Mouse (Mus musculus) limb, embryonic 14.5 days (tissue): ENCODE results near the gene Ccdc153. TPM values are rescaled to one million over a fixed set of nuclear protein-coding genes. Genes with fewer than 3 reads are reported as not detected.

Source experiments
- ATAC-seq: fragments of 200-750 bp; cut with Nextera tagmentation; 2 replicates; pipeline ENCODE4 v1.8.0; 2017; ENCODE audit warnings: low read depth, moderate number of reproducible peaks, moderate TSS enrichment; ENCODE audit not compliant: low FRiP score
- DNase-seq: peaks from one replicate; pipeline ENCODE4 v3.0.0-alpha.2; 2015; ENCODE audit warnings: low spot score
- H3K27ac ChIP-seq: fragments of 300-500 bp; sonication (generic); replicated peaks from 2 replicates; pipeline ENCODE4 v1.5.1; 2014; ENCODE audit warnings: low read depth, mild to moderate bottlenecking, low read length, moderate library complexity, mixed read lengths
- H3K27me3 ChIP-seq: fragments of 300-500 bp; sonication (generic); 2 replicates; pipeline ENCODE4 v1.6.1; 2014; ENCODE audit warnings: low read length, mixed read lengths; ENCODE audit not compliant: control insufficient read depth, insufficient read depth
- H3K36me3 ChIP-seq: fragments of 300-500 bp; sonication (generic); 2 replicates; pipeline ENCODE4 v1.6.1; 2014; ENCODE audit warnings: mild to moderate bottlenecking, low read length, moderate library complexity, mixed read lengths; ENCODE audit not compliant: control insufficient read depth, insufficient read depth
- H3K4me1 ChIP-seq: fragments of 300-500 bp; sonication (generic); 2 replicates; pipeline ENCODE4 v1.6.1; 2014; ENCODE audit warnings: antibody characterized with exemption, low read length, mixed read lengths; ENCODE audit not compliant: control insufficient read depth, insufficient read depth
- H3K4me2 ChIP-seq: fragments of 300-500 bp; sonication (generic); replicated peaks from 2 replicates; pipeline ENCODE4 v1.6.1; 2014; ENCODE audit warnings: low read depth, mild to moderate bottlenecking, low read length, moderate library complexity; ENCODE audit not compliant: severe bottlenecking
- H3K4me3 ChIP-seq: fragments of 300-500 bp; sonication (generic); replicated peaks from 2 replicates; pipeline ENCODE4 v1.5.1; 2014; ENCODE audit warnings: low read length
- H3K9ac ChIP-seq: fragments of 300-500 bp; sonication (generic); 2 replicates; pipeline ENCODE4 v1.6.1; 2014; ENCODE audit warnings: mild to moderate bottlenecking, low read depth, low read length, moderate library complexity; ENCODE audit not compliant: severe bottlenecking
- H3K9me3 ChIP-seq: fragments of 300-500 bp; sonication (generic); 2 replicates; pipeline ENCODE4 v1.6.1; 2016; ENCODE audit warnings: low read length; ENCODE audit not compliant: control insufficient read depth
- POLR2A ChIP-seq: fragments of 200-500 bp; IDR thresholded peaks from 2 replicates; pipeline ENCODE4 v1.8.0; 2012; ENCODE audit warnings: inconsistent platforms, mild to moderate bottlenecking, moderate library complexity, borderline replicate concordance; ENCODE audit not compliant: insufficient read depth, insufficient read length; ENCODE audit errors: extremely low read depth
- WGBS: fragments of 180-500 bp; shearing (Covaris S2); extraction: QIAGEN DNeasy Blood & Tissue Kit; methylation state at CpG from one replicate; pipeline ENCODE4 v1.1.7; 2014; 5-methylcytosine and 5-hydroxymethylcytosine counted together
- polyA plus RNA-seq, 2 experiments: library from polyadenylated mRNA; depleted of rRNA in 1 of 2; stranded (reverse) in 1 of 2; unstranded in 1 of 2; fragments of >200 nt; fragmentation: Nextera tagmentation in 1 of 2; extraction: Ambion mirVana in 1 of 2; gene quantifications; 2 replicates each; pipeline versions ENCODE4 v1.2.1 to v1.2.3; 2012 to 2014

The Ccdc153 gene
- polyA plus RNA-seq, 2 experiments = not detected

DNA sequence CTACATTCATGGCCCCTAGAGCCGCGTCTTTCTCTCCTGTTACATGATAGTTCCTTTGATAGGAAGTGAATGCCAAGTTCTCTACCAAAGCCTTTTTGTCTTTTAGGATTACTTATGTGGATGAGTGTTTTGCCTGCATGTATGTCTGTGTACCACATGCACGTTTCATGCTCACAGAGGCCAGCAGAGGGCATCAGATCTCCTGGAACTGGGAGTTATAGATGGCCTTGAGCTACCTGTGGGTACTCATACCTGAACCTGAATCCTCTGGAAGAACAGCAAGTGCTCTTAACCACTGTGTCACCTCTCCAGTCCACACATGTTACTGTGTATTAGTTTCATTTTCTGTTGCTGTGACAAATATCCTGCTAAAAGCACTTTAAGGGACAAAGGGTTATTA is 52.0 kb downstream of the Ccdc153 start:
- no peak overlapping the region for H3K4me2 ChIP-seq
- DNase-seq (no peak), ATAC-seq (no peak)
- no peaks in the 10 kb centered on the region for H3K27me3 ChIP-seq
- no peak overlapping the region for H3K9ac ChIP-seq
- H3K4me3 ChIP-seq = no peak overlapping the region
- H3K9me3 ChIP-seq = no peaks in the 10 kb centered on the region
- 66% methylated on average over 3 of the region's 3 CpGs for WGBS
- TF ChIP-seq POLR2A = no peak
- peaks cover 63% of the 10 kb centered on the region for H3K36me3 ChIP-seq
- no peak overlapping the region for H3K27ac ChIP-seq
- peaks cover 7% of the 10 kb centered on the region for H3K4me1 ChIP-seq

Other genes starting within 250 kb of the Ccdc153 start
- gene Thy1, start 197.3 kb upstream of the Ccdc153 start, polyA plus RNA-seq (2012; rRNA removed) = 49.8 and 50.4 TPM in 2 replicates
- 12.6 and 17.2 TPM in 2 replicates for gene Thy1, start 197.3 kb upstream of the Ccdc153 start, polyA plus RNA-seq (2014; fragmentation: Nextera tagmentation; extraction: Ambion mirVana)
- gene Usp2, start 173.7 kb upstream of the Ccdc153 start, polyA plus RNA-seq (2012; rRNA removed) = 4.9 and 6.6 TPM in 2 replicates
- 22.5 and 24.4 TPM in 2 replicates for gene Usp2, start 173.7 kb upstream of the Ccdc153 start, polyA plus RNA-seq (2014; fragmentation: Nextera tagmentation; extraction: Ambion mirVana)
- 0.08 and 0.29 TPM in 2 replicates for gene Mfrp, start 138.9 kb upstream of the Ccdc153 start, polyA plus RNA-seq (2012; rRNA removed)
- gene Mfrp, start 138.9 kb upstream of the Ccdc153 start, polyA plus RNA-seq (2014; fragmentation: Nextera tagmentation; extraction: Ambion mirVana) = 0.18 and 0.37 TPM in 2 replicates
- 10.0 and 12.7 TPM in 2 replicates for gene C1qtnf5, start 133.4 kb upstream of the Ccdc153 start, polyA plus RNA-seq (2012; rRNA removed)
- gene C1qtnf5, start 133.4 kb upstream of the Ccdc153 start, polyA plus RNA-seq (2014; fragmentation: Nextera tagmentation; extraction: Ambion mirVana) = 6.9 and 7.5 TPM in 2 replicates
- 0.41 and 0.49 TPM in 2 replicates for gene Gm49380, start 127.2 kb upstream of the Ccdc153 start, polyA plus RNA-seq (2012; rRNA removed)
- gene Gm49380, start 127.2 kb upstream of the Ccdc153 start, polyA plus RNA-seq (2014; fragmentation: Nextera tagmentation; extraction: Ambion mirVana) = 0.23 and 0.65 TPM in 2 replicates
- gene Rnf26, start 127.2 kb upstream of the Ccdc153 start, polyA plus RNA-seq (2012; rRNA removed) = 56.1 and 80.2 TPM in 2 replicates
- 74.0 and 81.0 TPM in 2 replicates for gene Rnf26, start 127.2 kb upstream of the Ccdc153 start, polyA plus RNA-seq (2014; fragmentation: Nextera tagmentation; extraction: Ambion mirVana)
- gene Mcam, start 106.2 kb upstream of the Ccdc153 start, polyA plus RNA-seq (2012; rRNA removed) = 82.8 and 101 TPM in 2 replicates
- gene Mcam, start 106.2 kb upstream of the Ccdc153 start, polyA plus RNA-seq (2014; fragmentation: Nextera tagmentation; extraction: Ambion mirVana) = 44.2 and 46.3 TPM in 2 replicates
- gene Cbl, start 6.6 kb upstream of the Ccdc153 start, polyA plus RNA-seq (2012; rRNA removed) = 18.3 and 21.0 TPM in 2 replicates
- 15.6 and 16.8 TPM in 2 replicates for gene Cbl, start 6.6 kb upstream of the Ccdc153 start, polyA plus RNA-seq (2014; fragmentation: Nextera tagmentation; extraction: Ambion mirVana)
- gene Pdzd3, start 10.8 kb downstream of the Ccdc153 start, polyA plus RNA-seq (2012; rRNA removed) = 0.13 and 0.15 TPM in 2 replicates
- gene Pdzd3, start 10.8 kb downstream of the Ccdc153 start, polyA plus RNA-seq (2014; fragmentation: Nextera tagmentation; extraction: Ambion mirVana) = not detected in 2 replicates
- gene Nlrx1, start 27.9 kb downstream of the Ccdc153 start, polyA plus RNA-seq (2012; rRNA removed) = 8.6 and 10.5 TPM in 2 replicates
- 12.6 and 13.5 TPM in 2 replicates for gene Nlrx1, start 27.9 kb downstream of the Ccdc153 start, polyA plus RNA-seq (2014; fragmentation: Nextera tagmentation; extraction: Ambion mirVana)
- gene Abcg4, start 47.9 kb downstream of the Ccdc153 start, polyA plus RNA-seq (2012; rRNA removed) = 20.8 and 35.7 TPM in 2 replicates
- gene Abcg4, start 47.9 kb downstream of the Ccdc153 start, polyA plus RNA-seq (2014; fragmentation: Nextera tagmentation; extraction: Ambion mirVana) = 4.8 and 5.0 TPM in 2 replicates
- gene Hinfp, start 65.0 kb downstream of the Ccdc153 start, polyA plus RNA-seq (2012; rRNA removed) = 39.4 and 46.7 TPM in 2 replicates
- gene Hinfp, start 65.0 kb downstream of the Ccdc153 start, polyA plus RNA-seq (2014; fragmentation: Nextera tagmentation; extraction: Ambion mirVana) = 18.0 and 22.0 TPM in 2 replicates
- gene C2cd2l, start 79.6 kb downstream of the Ccdc153 start, polyA plus RNA-seq (2012; rRNA removed) = 19.6 and 23.1 TPM in 2 replicates
- 7.5 and 8.0 TPM in 2 replicates for gene C2cd2l, start 79.6 kb downstream of the Ccdc153 start, polyA plus RNA-seq (2014; fragmentation: Nextera tagmentation; extraction: Ambion mirVana)
- 47.9 and 71.0 TPM in 2 replicates for gene Dpagt1, start 85.3 kb downstream of the Ccdc153 start, polyA plus RNA-seq (2012; rRNA removed)
- gene Dpagt1, start 85.3 kb downstream of the Ccdc153 start, polyA plus RNA-seq (2014; fragmentation: Nextera tagmentation; extraction: Ambion mirVana) = 39.4 and 39.5 TPM in 2 replicates
- gene H2afx, start 94.0 kb downstream of the Ccdc153 start, polyA plus RNA-seq (2012; rRNA removed) = 311 and 451 TPM in 2 replicates
- gene H2afx, start 94.0 kb downstream of the Ccdc153 start, polyA plus RNA-seq (2014; fragmentation: Nextera tagmentation; extraction: Ambion mirVana) = 256 and 275 TPM in 2 replicates
- gene Hmbs, start 103.6 kb downstream of the Ccdc153 start, polyA plus RNA-seq (2012; rRNA removed) = 60.1 and 61.3 TPM in 2 replicates
- 97.1 and 102 TPM in 2 replicates for gene Hmbs, start 103.6 kb downstream of the Ccdc153 start, polyA plus RNA-seq (2014; fragmentation: Nextera tagmentation; extraction: Ambion mirVana)
- 28.5 and 32.9 TPM in 2 replicates for gene Vps11, start 121.0 kb downstream of the Ccdc153 start, polyA plus RNA-seq (2012; rRNA removed)
- 27.8 and 29.9 TPM in 2 replicates for gene Vps11, start 121.0 kb downstream of the Ccdc153 start, polyA plus RNA-seq (2014; fragmentation: Nextera tagmentation; extraction: Ambion mirVana)
- 64.1 and 64.4 TPM in 2 replicates for gene Hyou1, start 138.8 kb downstream of the Ccdc153 start, polyA plus RNA-seq (2012; rRNA removed)
- gene Hyou1, start 138.8 kb downstream of the Ccdc153 start, polyA plus RNA-seq (2014; fragmentation: Nextera tagmentation; extraction: Ambion mirVana) = 27.5 and 28.5 TPM in 2 replicates
- 17.5 and 21.6 TPM in 2 replicates for gene Slc37a4, start 156.2 kb downstream of the Ccdc153 start, polyA plus RNA-seq (2012; rRNA removed)
- gene Slc37a4, start 156.2 kb downstream of the Ccdc153 start, polyA plus RNA-seq (2014; fragmentation: Nextera tagmentation; extraction: Ambion mirVana) = 12.5 and 16.0 TPM in 2 replicates
- gene Rps25, start 166.5 kb downstream of the Ccdc153 start, polyA plus RNA-seq (2012; rRNA removed) = 680 and 1,089 TPM in 2 replicates
- gene Rps25, start 166.5 kb downstream of the Ccdc153 start, polyA plus RNA-seq (2014; fragmentation: Nextera tagmentation; extraction: Ambion mirVana) = 2,627 and 2,837 TPM in 2 replicates
- gene Trappc4, start 166.9 kb downstream of the Ccdc153 start, polyA plus RNA-seq (2012; rRNA removed) = 81.5 and 85.7 TPM in 2 replicates
- gene Trappc4, start 166.9 kb downstream of the Ccdc153 start, polyA plus RNA-seq (2014; fragmentation: Nextera tagmentation; extraction: Ambion mirVana) = 127 and 144 TPM in 2 replicates
- 54.3 and 57.3 TPM in 2 replicates for gene Ccdc84, start 177.9 kb downstream of the Ccdc153 start, polyA plus RNA-seq (2012; rRNA removed)
- gene Ccdc84, start 177.9 kb downstream of the Ccdc153 start, polyA plus RNA-seq (2014; fragmentation: Nextera tagmentation; extraction: Ambion mirVana) = 24.8 and 25.4 TPM in 2 replicates
- gene Foxr1, start 200.5 kb downstream of the Ccdc153 start, polyA plus RNA-seq (2012; rRNA removed) = not detected in 2 replicates
- not detected in 2 replicates for gene Foxr1, start 200.5 kb downstream of the Ccdc153 start, polyA plus RNA-seq (2014; fragmentation: Nextera tagmentation; extraction: Ambion mirVana)
- gene Upk2, start 214.3 kb downstream of the Ccdc153 start, polyA plus RNA-seq (2012; rRNA removed) = 0.33 and 0.91 TPM in 2 replicates
- gene Upk2, start 214.3 kb downstream of the Ccdc153 start, polyA plus RNA-seq (2014; fragmentation: Nextera tagmentation; extraction: Ambion mirVana) = 0.40 TPM in 1 of 2 replicates, not detected in the other
- gene Bcl9l, start 242.1 kb downstream of the Ccdc153 start, polyA plus RNA-seq (2012; rRNA removed) = 41.2 and 53.7 TPM in 2 replicates
- 20.5 and 22.7 TPM in 2 replicates for gene Bcl9l, start 242.1 kb downstream of the Ccdc153 start, polyA plus RNA-seq (2014; fragmentation: Nextera tagmentation; extraction: Ambion mirVana)